Mouse (Mus musculus) macrophage (primary cell): ENCODE results near the gene Tmem184b. TPM values are rescaled to one million over a fixed set of nuclear protein-coding genes. Genes with fewer than 3 reads are reported as not detected.

ENCODE experiments used
- H3K27ac ChIP-seq: fragments of 350-480 bp; formaldehyde crosslinking; 2 replicates; pipeline ENCODE4 v1.9.0; 2021
- H3K36me3 ChIP-seq: fragments of 350-480 bp; formaldehyde crosslinking; 2 replicates; pipeline ENCODE4 v1.9.0; 2021; ENCODE audit errors: inconsistent target
- H3K4me3 ChIP-seq: fragments of 350-480 bp; formaldehyde crosslinking; 2 replicates; pipeline ENCODE4 v1.9.0; 2021; ENCODE audit errors: inconsistent target
- H3K79me2 ChIP-seq: fragments of 350-480 bp; formaldehyde crosslinking; 2 replicates; pipeline ENCODE4 v1.9.0; 2021; ENCODE audit errors: inconsistent target
- WGBS: methylation state at CpG from one replicate; pipeline ENCODE4 v1.1.7; 2026; ENCODE audit warnings: inconsistent platforms; ENCODE audit not compliant: missing documents; 5-methylcytosine and 5-hydroxymethylcytosine counted together
- polyA plus RNA-seq: library from polyadenylated mRNA; stranded (reverse); fragments of 250-400 nt; gene quantifications from 3 replicates; pipeline ENCODE4 v1.2.4, GENCODE M21; 2018; ENCODE audit warnings: inconsistent platforms

Tmem184b gene
- polyA plus RNA-seq, 1 experiment from 2014 or later, result 40.4 TPM

GRCm38 (mm10) chr15:79322991-79323790, 80.2 kb downstream of the Tmem184b start:
- Histone ChIP-seq H3K79me2 (no peaks in the 10 kb centered on the region), H3K36me3 (no peaks in the 10 kb centered on the region), H3K27ac (peak overlapping the region; percentile 59), H3K4me3 (no peak overlapping the region)
- 35% methylated on average over 6 of the region's 6 CpGs for WGBS

GRCm38 (mm10) chr15:79322281-79322990, 80.9 kb downstream of the Tmem184b start:
- 67% methylated on average over 11 of the region's 11 CpGs for WGBS
- Histone ChIP-seq H3K79me2 (no peaks in the 10 kb centered on the region), H3K27ac (no peak overlapping the region), H3K4me3 (no peak overlapping the region), H3K36me3 (no peaks in the 10 kb centered on the region)

DNA sequence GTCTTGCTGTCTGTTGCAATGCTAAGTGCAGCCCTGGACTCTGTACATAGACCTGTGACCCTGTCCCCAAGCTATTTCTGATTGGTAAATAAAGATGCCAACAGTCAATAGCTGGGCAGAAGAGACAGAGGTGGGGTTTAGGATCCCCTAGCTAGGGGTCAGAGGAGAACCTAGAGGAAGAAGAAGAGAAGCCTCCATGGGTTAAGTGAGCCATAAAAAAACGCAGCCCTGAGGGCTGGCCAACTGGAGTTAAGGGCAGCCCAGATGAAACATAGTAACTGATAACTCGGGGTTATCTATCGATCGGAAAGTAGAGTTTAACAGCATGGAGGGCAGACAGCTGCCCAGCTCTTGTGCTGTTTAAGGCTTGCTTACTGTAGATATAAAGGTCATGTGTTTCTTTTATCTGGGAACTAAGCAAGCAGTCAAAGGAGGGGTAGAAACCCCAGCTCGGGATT, 81.6 kb downstream of the Tmem184b start:
- H3K36me3 ChIP-seq, result no peaks in the 10 kb centered on the region
- H3K4me3 ChIP-seq, result no peak overlapping the region
- H3K79me2 ChIP-seq, result no peaks in the 10 kb centered on the region
- 90% methylated on average over 5 of the region's 5 CpGs for WGBS
- no peak overlapping the region for H3K27ac ChIP-seq

GRCm38 (mm10) chr15:79313848-79314369, 89.5 kb downstream of the Tmem184b start:
- H3K4me3 ChIP-seq, result no peak overlapping the region
- WGBS, result 96% methylated on average over 8 of the region's 8 CpGs
- H3K36me3 ChIP-seq, result no peaks in the 10 kb centered on the region
- no peaks in the 10 kb centered on the region for H3K79me2 ChIP-seq
- H3K27ac ChIP-seq, result no peak overlapping the region

Other genes starting within 250 kb of the Tmem184b start
- gene Sox10, start 238.3 kb downstream of the Tmem184b start, polyA plus RNA-seq, result not detected in 3 replicates
- gene Pick1, start 174.4 kb downstream of the Tmem184b start, polyA plus RNA-seq, result 4.9 to 9.4 TPM (median 7.0 TPM) in 3 replicates
- gene Gm49486, start 174.2 kb downstream of the Tmem184b start, polyA plus RNA-seq, result not detected in 3 replicates
- gene Slc16a8, start 148.8 kb downstream of the Tmem184b start, polyA plus RNA-seq, result not detected in 3 replicates
- not detected in 3 replicates for gene Baiap2l2, start 118.0 kb downstream of the Tmem184b start, polyA plus RNA-seq
- gene Pla2g6, start 75.2 kb downstream of the Tmem184b start, polyA plus RNA-seq, result 4.5 to 6.8 TPM (median 5.8 TPM) in 3 replicates
- 0.80 to 4.1 TPM (median 1.8 TPM) in 3 replicates for gene Maff, start 56.9 kb downstream of the Tmem184b start, polyA plus RNA-seq
- 18.1 to 38.8 TPM (median 37.6 TPM) in 3 replicates for gene Csnk1e, start 52.0 kb upstream of the Tmem184b start, polyA plus RNA-seq
- gene Kcnj4, start 101.7 kb upstream of the Tmem184b start, polyA plus RNA-seq, result not detected in 3 replicates
- not detected in 3 replicates for gene Kdelr3, start 112.8 kb upstream of the Tmem184b start, polyA plus RNA-seq
- 83.2 to 165 TPM (median 122 TPM) in 3 replicates for gene Ddx17, start 143.2 kb upstream of the Tmem184b start, polyA plus RNA-seq
- not detected in 3 replicates for gene Dmc1, start 201.5 kb upstream of the Tmem184b start, polyA plus RNA-seq